Mouse (Mus musculus) natural killer cell, adult 2 months (primary cell): Measurements from ENCODE around the gene Pfn1.
A peak's percentile ranks its signal among the peaks of the same experiment; 100 is the strongest.

Experiments
- DNase-seq, 2 experiments: peaks; one replicate each; pipeline ENCODE4 v3.0.0; 2022; ENCODE audit warnings: low spot score in 2 of 2

Pfn1 gene

GRCm38 (mm10) chr11:70654923-70655570 lies 603 bp upstream of the Pfn1 start:
- peak; percentile 71 to 75 for DNase-seq

GRCm38 (mm10) chr11:70653345-70654197 lies 873 bp downstream of the Pfn1 start:
- DNase-seq: peak; percentile 68 to 82

GRCm38 (mm10) chr11:70652884-70653344 lies 1.5 kb downstream of the Pfn1 start:
- DNase-seq: peak in 1 of 2 experiments; percentile 29

GRCm38 (mm10) chr11:70652029-70652883 lies 2.2 kb downstream of the Pfn1 start:
- peak in 1 of 2 experiments; percentile 40 for DNase-seq

GRCm38 (mm10) chr11:70651391-70651790 lies 3.1 kb downstream of the Pfn1 start:
- peak; percentile 47 to 59 for DNase-seq

GRCm38 (mm10) chr11:70650322-70651175 lies 3.9 kb downstream of the Pfn1 start:
- DNase-seq: peak in 1 of 2 experiments; percentile 57

GRCm38 (mm10) chr11:70649185-70649734 lies 5.2 kb downstream of the Pfn1 start:
- no peak for DNase-seq

- DNase-seq: peak in 1 of 2 experiments; percentile 21
Measured at GRCm38 (mm10) chr11:70648512-70648911, 5.9 kb downstream of the Pfn1 start.

- peak in 1 of 2 experiments; percentile 23 for DNase-seq
Measured at GRCm38 (mm10) chr11:70647716-70648420, 6.6 kb downstream of the Pfn1 start.

- peak; percentile 93 to 95 for DNase-seq
Measured at GRCm38 (mm10) chr11:70646691-70647650, 7.5 kb downstream of the Pfn1 start, which contains the start of the genes Rnf167 and Slc25a11. Gene Rnf167 (plus strand): TSS chr11:70647235. Gene Slc25a11 (minus strand): TSS chr11:70647479.

GRCm38 (mm10) chr11:70646259-70646555 lies 8.2 kb downstream of the Pfn1 start:
- no peak for DNase-seq

GRCm38 (mm10) chr11:70645461-70646258 lies 8.8 kb downstream of the Pfn1 start:
- no peak for DNase-seq

- DNase-seq: no peak
Measured at GRCm38 (mm10) chr11:70644564-70645103, 9.8 kb downstream of the Pfn1 start.

- DNase-seq: no peak
Measured at GRCm38 (mm10) chr11:70643051-70643450, 11.4 kb downstream of the Pfn1 start.

- no peak for DNase-seq
Measured at GRCm38 (mm10) chr11:70641241-70641640, 13.2 kb downstream of the Pfn1 start.

- no peak for DNase-seq
Measured at GRCm38 (mm10) chr11:70639976-70640375, 14.5 kb downstream of the Pfn1 start.

- no peak for DNase-seq
Measured at GRCm38 (mm10) chr11:70638714-70639278, 15.6 kb downstream of the Pfn1 start, which contains the start of gene Gp1ba. Gene Gp1ba (plus strand): TSS chr11:70639122.
